Mouse (Mus musculus) thymus, postnatal 14 days (tissue): ENCODE data around the gene Tmem184b.

Experiments used
- DNase-seq: peaks from one replicate; pipeline ENCODE4 v3.0.0; 2021

Gene Tmem184b

GRCm38 (mm10) chr15:79429527-79429926 lies 26.2 kb upstream of the Tmem184b start:
- DNase-seq: no peak

- no peak for DNase-seq
These were observed 25.2 kb upstream of the Tmem184b start for GRCm38 (mm10) chr15:79428616-79429015.

GRCm38 (mm10) chr15:79427516-79427915 lies 24.1 kb upstream of the Tmem184b start:
- DNase-seq: no peak

GRCm38 (mm10) chr15:79425516-79425915 lies 22.1 kb upstream of the Tmem184b start:
- DNase-seq: no peak

GRCm38 (mm10) chr15:79424602-79425001 lies 21.2 kb upstream of the Tmem184b start:
- no peak for DNase-seq

GRCm38 (mm10) chr15:79422715-79423243 lies 19.4 kb upstream of the Tmem184b start:
- DNase-seq: no peak

- no peak for DNase-seq
These were observed 15.3 kb upstream of the Tmem184b start for GRCm38 (mm10) chr15:79418677-79419076.

- no peak for DNase-seq
These were observed 14.9 kb upstream of the Tmem184b start for GRCm38 (mm10) chr15:79418265-79418664.

- no peak for DNase-seq
These were observed 14.0 kb upstream of the Tmem184b start for GRCm38 (mm10) chr15:79417379-79417778.

GRCm38 (mm10) chr15:79416460-79417085 lies 13.2 kb upstream of the Tmem184b start:
- DNase-seq: no peak

- no peak for DNase-seq
These were observed 11.1 kb upstream of the Tmem184b start for GRCm38 (mm10) chr15:79414513-79414912.

- DNase-seq: no peak
These were observed 10.4 kb upstream of the Tmem184b start for GRCm38 (mm10) chr15:79413802-79414201.

GRCm38 (mm10) chr15:79413201-79413600 lies 9.8 kb upstream of the Tmem184b start:
- DNase-seq: peak; percentile 52

GRCm38 (mm10) chr15:79411363-79412065 lies 8.1 kb upstream of the Tmem184b start:
- DNase-seq: peak; percentile 36

- DNase-seq: no peak
These were observed 5.8 kb upstream of the Tmem184b start for GRCm38 (mm10) chr15:79409077-79409573.

- DNase-seq: peak; percentile 62
These were observed 3.2 kb upstream of the Tmem184b start for GRCm38 (mm10) chr15:79406564-79406963.

GRCm38 (mm10) chr15:79404277-79404676 lies 908 bp upstream of the Tmem184b start:
- DNase-seq: no peak

GRCm38 (mm10) chr15:79403763-79404210 lies 418 bp upstream of the Tmem184b start:
- DNase-seq: no peak

GRCm38 (mm10) chr15:79402176-79402575 lies 1.2 kb downstream of the Tmem184b start:
- DNase-seq: no peak

GRCm38 (mm10) chr15:79400975-79401365 lies 2.4 kb downstream of the Tmem184b start:
- no peak for DNase-seq

GRCm38 (mm10) chr15:79400134-79400974 lies 3.0 kb downstream of the Tmem184b start:
- no peak for DNase-seq

GRCm38 (mm10) chr15:79399231-79400052 lies 3.9 kb downstream of the Tmem184b start:
- no peak for DNase-seq
